Mouse (Mus musculus): Measurements from ENCODE around the gene Cpa1. TPM values are rescaled to one million over a fixed set of nuclear protein-coding genes. Genes with fewer than 3 reads are reported as not detected.

Gene Cpa1
- not detected in 2 replicates for total RNA-seq (2023)

DNA sequence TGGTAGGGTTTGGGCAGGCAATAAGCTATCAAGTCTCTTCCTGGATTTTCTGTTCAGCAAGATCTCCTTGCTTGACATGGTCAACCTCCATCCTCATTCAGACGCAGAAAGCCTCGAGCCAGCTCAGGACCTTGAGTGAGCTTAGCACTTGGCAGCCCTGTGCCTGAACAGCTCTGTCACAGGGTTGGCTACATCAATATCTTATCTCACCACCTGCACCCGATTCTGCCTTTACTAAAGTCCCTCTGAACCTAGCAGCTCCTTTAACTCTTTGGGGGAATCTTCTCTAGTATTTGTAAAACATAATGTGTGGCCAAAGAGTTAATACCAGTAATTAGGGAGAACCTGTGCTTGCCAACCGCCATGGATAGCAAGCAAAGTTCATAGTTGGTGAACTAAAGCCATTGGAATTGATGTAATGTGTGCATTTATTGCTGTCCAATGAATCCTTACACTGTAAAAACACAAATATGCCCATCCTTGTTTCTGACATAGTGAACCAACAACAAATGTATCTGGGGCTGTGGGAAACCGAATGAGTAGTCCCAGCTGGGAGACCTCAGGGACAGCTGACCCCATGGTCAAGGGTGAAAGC, at the start of gene Cpa1:
Gene Cpa1 (plus strand): TSS at position 545 of the 595 bp plus-strand sequence.

DNA sequence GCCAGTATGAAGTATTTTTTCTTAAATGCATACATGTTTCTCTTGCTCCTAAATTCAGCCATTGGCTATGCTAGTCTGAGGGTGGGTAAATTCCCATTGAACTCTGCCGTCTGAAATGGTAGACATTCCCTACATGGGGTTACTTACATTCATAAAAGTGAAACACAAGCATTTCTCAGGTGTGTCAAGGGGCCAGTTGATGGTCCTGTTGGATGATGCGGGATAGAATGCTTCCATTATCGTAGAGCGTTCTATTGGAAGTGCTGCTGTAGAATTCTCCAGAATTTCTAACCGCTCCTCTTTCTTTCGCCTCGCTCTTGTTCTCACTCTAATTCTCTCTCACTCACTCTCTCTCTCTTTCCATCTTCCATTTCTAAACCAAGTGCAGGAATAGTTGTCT, 28.3 kb upstream of the Cpa1 start, which contains the start of gene Cpa5:
Gene Cpa5 (plus strand): TSS at position 301 of the 400 bp plus-strand sequence.

DNA sequence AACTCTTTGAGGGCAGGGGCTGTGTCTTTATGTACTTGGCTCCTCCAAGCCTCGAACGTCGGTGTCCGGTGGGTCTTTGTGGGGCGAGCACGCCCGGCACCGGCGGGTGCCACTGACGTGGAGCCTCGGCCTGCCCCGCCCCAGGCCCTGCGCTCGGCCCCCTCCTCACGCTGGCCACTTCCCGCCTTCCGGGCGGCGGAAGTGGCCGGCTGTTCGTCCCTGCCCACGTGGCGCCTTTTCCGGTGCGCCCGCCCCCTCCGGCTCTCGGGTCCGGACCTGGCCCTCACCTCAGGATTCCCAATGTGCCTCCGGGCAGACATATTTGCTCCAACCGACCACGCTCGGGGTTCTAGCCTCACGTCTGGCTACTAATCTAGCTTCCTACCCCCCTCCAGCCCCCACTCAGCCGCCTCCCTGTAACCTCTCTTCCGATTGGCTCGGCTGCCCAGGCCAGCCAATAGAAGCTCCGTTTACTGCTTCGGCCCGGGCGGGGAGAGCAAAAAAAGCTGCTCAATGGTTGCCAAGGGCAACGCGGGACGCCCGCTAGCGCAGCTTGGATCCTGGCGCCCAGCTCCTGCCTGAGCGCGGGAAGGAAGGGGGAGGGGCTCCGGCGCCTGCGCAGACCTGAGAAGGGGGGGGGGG, 54.5 kb downstream of the Cpa1 start, which contains the start of gene Cep41:
Gene Cep41 (minus strand): TSS at position 400 of the 642 bp plus-strand sequence.

Other genes with a start within 250 kb of the Cpa1 start
- gene Zc3hc1, start 248.2 kb upstream of the Cpa1 start, total RNA-seq (2023): 21.8 and 35.0 TPM in 2 replicates
- gene Klhdc10, start 237.3 kb upstream of the Cpa1 start, total RNA-seq (2023): 21.2 and 28.0 TPM in 2 replicates
- gene Tmem209, start 129.4 kb upstream of the Cpa1 start, total RNA-seq (2023): 13.5 and 15.8 TPM in 2 replicates
- 0.82 and 2.6 TPM in 2 replicates for gene Ssmem1, start 129.4 kb upstream of the Cpa1 start, total RNA-seq (2023)
- not detected in 2 replicates for gene Cpa2, start 97.6 kb upstream of the Cpa1 start, total RNA-seq (2023)
- not detected in 2 replicates for gene Cpa4, start 70.8 kb upstream of the Cpa1 start, total RNA-seq (2023)
- gene Cpa5, start 28.2 kb upstream of the Cpa1 start, total RNA-seq (2023): not detected in 2 replicates
- gene Cep41, start 54.5 kb downstream of the Cpa1 start, total RNA-seq (2023): 0.48 and 1.5 TPM in 2 replicates
- not detected in 2 replicates for gene Mest, start 84.3 kb downstream of the Cpa1 start, total RNA-seq (2023)

All from neutrophil, adult 65 days (primary cell).